Mouse (Mus musculus) embryo, embryonic 11.5 days (tissue): ENCODE data around the gene Six6.

Source experiments
- DNase-seq: peaks from one replicate; pipeline ENCODE4 v3.0.0-alpha.2; 2012; ENCODE audit warnings: low read depth, low spot score

Gene Six6

DNA sequence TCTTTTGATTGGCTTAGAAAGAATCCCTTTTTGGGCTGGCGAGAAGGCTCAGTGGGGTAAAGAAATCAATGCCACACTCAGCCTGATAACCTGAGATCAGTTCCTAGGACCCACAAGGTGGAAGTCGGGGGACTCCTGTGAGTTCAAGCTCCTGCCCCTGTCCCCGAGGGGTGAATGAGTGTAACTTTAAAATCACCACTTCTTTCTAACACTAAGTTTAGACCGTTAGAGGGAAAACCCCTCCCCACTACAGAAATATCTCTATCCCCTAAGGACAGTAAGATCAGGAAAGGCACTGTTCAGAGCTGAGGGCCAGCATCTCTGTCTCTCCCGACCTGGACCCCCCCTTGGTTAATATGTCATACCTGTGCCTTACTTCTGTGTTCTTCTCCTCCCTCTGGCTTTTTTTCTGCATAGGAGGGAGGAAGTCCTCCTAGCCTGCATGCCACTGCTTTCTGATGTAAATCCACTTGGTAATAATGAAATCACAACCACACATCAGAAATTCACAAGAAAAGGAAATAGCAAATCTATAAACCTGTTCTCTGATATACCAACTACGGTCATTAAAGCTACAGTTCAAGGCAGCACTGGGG is 18.2 kb downstream of the Six6 start:
- no peak for DNase-seq

DNA sequence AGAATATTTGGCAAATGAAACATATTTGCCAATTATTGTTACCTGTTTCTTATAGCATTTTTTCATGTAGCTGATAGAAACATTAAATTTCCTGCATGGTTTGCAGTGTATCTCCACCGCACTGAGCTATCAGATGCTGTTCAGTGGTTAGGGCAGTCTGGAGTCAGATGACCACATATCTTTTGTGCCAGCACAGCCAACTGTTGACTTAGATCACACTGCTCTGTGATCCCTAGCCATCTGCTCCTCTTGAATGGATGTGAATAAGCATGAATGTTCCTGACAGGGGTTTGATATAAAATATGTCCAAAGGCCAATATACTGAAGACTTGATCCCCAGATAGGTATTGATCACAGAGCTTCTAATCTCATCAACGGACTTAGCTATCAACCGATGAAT is 18.8 kb downstream of the Six6 start:
- DNase-seq, result no peak

DNA sequence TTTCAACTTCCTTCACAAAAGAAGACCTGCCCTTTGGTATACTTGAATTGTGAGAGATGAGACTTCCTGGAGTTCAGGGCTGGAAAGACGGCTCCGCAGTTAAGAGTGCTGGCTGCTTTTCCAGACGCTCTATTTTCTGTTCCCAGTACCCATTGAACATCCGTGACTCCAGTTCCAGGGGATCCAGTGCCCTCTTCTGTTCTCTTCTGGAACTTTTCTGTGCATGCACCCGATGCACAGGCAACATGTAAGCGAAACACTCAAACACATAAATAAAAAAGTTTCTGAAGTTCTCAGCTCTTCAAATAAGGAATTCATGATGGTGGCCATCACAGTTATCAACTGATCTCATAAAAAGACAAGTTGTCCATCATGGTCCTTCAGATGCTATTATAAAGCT is 23.1 kb downstream of the Six6 start:
- DNase-seq, result no peak

DNA sequence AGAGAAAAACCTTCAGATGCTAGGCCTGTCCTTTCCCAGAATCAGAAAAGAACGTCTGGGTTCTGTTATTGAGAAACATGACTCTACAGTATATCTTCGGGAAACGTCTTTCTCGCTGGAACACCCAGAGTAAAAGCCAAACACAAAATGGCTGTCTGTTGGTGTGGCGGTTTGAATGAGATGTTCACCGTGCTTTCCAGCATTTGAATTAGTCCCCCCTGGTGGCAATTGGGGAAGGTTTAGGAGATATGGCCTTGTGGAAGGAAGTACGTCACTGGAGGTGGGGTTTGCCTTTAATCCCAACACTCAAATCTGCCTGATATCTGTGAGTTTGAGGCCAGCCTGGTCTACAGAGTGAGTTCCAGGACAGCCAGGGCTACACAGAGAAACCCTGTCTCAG is 27.8 kb downstream of the Six6 start:
- DNase-seq, result no peak

DNA sequence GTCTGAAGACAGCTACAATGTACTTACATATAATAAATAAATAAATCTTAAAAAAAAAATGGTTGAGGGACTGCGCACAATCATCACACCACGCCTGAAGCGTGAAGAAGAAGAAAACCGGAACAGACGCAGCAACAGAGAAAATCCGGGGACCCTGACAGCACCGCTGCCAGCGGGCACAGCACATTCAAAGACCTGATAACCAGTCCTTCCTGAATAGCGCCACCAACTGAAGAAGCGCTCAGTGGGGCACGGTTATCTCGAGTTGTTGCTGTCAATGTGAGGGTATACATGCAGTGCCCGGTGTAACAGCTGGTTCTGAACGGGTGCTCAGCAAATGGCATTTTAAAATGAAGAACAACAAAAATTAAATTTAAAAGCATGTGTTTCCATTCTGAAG is 30.9 kb downstream of the Six6 start:
- DNase-seq, result no peak

DNA sequence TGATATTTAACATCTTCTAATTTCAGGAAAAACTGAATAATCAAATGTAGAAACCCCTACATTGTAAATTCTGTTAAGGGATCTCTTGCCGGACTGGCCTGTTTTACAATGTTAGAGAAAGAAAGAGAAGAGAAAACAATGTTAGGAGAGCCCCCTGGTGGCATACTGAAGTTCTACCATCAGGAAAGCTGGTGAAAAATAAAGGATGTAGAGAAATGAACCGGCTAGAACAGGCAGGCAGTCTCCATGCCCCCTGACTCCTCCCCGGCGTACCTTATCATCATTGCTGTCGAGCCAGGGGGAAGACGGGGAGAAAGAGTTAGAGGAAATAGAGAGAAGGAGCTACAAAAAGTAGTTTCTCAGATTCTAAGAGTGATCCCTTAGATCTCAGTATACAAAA is 33.5 kb downstream of the Six6 start:
- peak; percentile 23 for DNase-seq

DNA sequence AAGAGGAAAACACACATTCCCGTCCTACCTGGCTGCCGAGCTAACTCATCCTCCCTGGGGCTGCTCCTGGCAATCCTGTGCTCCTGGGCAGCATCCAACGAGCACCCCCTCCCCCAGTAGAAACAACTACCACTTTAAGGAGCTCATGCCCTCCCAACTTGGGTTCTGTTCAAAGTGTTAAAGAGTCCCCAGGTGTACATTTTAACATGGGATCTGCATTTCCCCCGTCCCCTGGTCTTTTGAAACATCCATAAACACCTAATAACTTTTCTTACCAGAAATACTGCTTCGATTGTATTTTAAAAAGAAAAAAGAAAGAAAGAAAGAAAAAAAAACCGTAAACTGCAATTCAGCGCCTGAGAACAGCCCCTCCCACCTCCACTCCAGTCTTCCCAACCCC is 36.5 kb downstream of the Six6 start:
- no peak for DNase-seq

DNA sequence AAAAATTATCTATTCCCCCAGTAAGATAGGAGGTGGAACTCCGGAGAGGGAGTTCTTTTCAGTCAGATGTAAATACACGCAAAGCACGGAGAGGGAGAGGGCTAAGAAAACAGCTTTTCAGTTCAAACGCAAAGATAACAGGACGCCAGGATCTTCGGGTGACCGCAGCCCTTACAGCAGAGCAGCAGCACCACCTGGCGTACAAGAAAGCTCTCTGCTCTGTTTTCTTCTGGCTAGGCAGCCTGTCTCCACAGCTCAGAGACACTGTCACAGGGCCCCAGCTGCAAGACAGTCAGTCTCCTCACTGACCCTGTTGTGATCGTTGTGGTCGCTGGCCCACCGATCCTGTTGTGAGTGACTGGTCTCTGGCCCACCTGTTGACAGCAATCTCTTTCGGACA is 37.0 kb downstream of the Six6 start:
- peak; percentile 71 for DNase-seq

DNA sequence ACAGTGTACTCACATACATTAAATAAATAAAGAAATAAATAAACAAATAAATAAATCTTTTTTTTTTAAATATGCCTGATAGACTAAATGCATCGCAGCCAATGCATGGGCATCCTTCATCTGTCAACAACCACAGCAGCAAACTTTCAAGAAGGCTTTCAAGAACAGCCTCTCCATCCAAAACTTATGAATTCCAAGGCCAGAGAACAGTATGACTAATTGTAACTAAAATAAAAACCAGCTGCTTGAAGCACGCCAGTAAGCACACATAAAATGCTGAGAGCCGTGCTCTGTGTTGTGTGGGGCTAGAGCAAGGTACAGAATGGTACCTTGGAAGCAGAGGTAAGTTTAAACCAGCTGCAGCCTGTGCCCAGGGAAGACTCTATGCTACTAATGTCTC is 38.2 kb downstream of the Six6 start:
- DNase-seq, result no peak

DNA sequence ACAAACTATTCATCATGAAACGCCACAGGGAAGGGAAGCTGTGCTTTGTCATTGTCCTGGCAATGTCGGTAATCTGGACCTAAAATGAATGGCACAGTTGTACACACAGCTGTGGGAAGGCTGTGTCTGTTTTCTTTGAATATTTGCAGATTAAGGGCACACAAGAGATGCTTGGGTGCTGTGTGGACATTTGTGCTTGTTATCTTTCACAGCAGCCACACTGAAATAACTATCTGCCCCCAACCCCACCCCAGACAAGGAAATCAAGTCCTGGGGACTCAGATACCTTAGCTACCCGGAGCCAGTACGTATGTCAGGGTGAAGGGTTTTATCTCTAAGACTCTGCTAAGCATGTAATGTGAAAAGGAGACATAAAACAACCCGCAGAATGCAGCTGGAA is 39.5 kb downstream of the Six6 start:
- DNase-seq, result no peak

DNA sequence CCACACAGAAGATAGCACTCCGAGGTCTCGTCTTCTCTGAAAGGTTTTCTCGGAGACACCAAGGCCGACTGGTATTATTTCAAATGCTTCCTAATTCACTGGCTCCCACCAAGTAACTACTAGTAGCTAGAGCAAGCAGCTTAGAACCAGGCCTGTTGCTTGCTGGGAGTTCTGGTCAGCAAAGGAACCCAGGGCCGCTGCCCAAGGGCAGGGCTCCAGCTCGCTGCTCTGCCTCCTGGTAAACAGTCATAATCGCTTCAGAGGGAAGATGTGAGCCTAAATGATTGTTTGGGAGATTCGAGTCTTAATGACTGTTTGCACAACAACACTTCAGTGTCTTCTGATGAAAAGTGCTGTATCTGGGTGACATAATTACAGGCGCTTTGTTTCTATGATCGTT is 42.9 kb downstream of the Six6 start:
- DNase-seq, result no peak

DNA sequence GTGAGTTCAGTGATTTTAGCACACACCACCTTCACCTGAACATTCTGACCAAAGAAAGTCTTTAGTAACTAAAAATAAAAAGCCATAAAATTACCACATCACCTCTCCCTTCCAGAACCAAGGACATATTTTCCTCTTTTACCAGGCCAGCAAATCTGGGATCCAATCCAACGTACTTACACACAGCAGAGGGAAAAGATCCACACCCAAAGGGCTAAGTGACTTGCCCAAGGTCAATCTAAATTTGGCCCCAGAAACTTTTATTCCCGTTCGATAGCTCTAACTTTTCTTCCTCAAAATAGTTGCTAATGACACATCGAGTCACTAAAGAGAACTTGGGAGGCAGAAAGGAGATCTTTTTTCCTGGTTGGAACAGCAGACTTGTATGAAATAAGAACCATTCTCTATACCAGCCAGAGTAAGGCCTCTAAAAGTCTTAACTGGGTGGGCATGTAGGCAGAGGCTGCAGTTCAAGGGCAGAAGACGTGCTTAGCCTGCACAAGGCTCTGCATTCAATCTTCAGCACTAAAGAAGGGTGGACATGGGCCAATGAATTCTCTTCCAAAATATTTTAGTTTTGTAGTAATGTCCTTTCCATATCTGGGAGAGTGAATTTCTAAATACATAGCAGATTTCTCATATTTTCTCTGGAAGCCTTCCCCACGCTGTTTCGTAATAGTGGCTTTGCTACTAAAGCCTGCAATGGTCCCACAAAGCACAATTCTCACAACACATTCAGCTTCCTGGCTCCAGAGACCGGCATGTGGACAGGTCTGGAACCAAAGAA is 43.6 kb downstream of the Six6 start:
- no peak for DNase-seq
